Mouse (Mus musculus) embryonic fibroblast, embryonic 13.5 days (primary cell): Measurements from ENCODE around the gene Piwil4. TPM values are rescaled to one million over a fixed set of nuclear protein-coding genes. Genes with fewer than 3 reads are reported as not detected.

Experiments used
- H3K27ac ChIP-seq: 2 replicates; pipeline ENCODE4 v1.5.1; 2012; ENCODE audit warnings: low read length, control low read depth, inconsistent platforms; ENCODE audit not compliant: insufficient read depth
- H3K4me1 ChIP-seq: 2 replicates; pipeline ENCODE4 v1.6.1; 2011; ENCODE audit warnings: low read length; ENCODE audit not compliant: control insufficient read depth, insufficient read depth
- H3K4me3 ChIP-seq: 2 replicates; pipeline ENCODE4 v1.5.1; 2011; ENCODE audit warnings: mild to moderate bottlenecking, control low read depth, low read length; ENCODE audit not compliant: insufficient read depth
- CTCF ChIP-seq: IDR thresholded peaks from 2 replicates; pipeline ENCODE4 v1.5.1; 2011; ENCODE audit warnings: mild to moderate bottlenecking, control low read depth, low read length, moderate library complexity, borderline replicate concordance; ENCODE audit not compliant: insufficient read depth
- POLR2A ChIP-seq: IDR thresholded peaks from 2 replicates; pipeline ENCODE4 v1.6.1; 2011; ENCODE audit warnings: low read depth, mild to moderate bottlenecking, control low read depth, low read length, moderate library complexity
- polyA plus RNA-seq: library from polyadenylated mRNA; stranded (reverse); fragments of >200 nt; gene quantifications from 2 replicates; pipeline ENCODE4 v1.2.4, GENCODE M21; 2011; ENCODE audit warnings: low read depth; ENCODE audit not compliant: missing spikeins, insufficient read length

Piwil4 gene
- polyA plus RNA-seq, 1 experiment = not detected

DNA sequence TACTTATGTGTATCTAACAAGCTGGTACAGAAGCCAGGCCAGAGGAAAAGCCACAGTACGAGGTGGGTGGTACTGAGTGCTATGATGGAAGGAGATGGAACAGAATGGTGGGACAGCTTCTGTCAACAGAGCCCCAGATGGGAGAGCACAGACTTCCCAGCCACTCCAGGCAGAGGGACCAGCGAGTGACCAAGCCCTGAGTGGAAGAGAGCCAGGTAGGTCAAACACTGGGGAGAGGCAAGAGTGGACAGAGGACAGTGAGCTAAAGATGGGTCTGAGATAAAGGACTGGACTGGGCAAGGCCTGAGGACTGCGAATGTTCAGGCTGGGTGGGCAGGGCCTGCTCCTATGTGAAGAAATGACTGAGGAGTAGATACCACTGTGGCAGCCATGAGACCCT, 72.2 kb downstream of the Piwil4 start:
- TF ChIP-seq POLR2A = no peak
- TF ChIP-seq CTCF = no peak
- H3K4me1 ChIP-seq = no peaks in the 10 kb centered on the region
- no peak overlapping the region for H3K4me3 ChIP-seq
- no peak overlapping the region for H3K27ac ChIP-seq

DNA sequence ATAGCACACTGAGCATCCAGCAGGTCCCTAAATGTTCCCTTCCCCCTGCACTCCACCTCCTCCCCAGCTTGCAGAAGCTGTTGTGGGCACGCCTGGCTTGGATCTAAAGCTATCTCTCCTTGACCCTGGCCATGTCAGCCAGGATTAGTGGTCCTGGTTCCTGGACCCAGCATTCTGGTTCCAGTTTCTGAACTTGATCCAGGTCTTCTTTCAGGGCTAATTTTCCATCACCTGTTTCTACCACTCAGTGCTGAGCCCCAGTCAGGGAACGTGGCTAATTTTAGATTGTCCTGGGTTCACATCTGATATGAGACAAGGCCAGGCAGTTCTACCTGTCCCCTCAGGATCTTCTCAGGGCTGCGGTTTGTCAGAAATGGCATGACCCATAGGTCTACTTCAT, 74.5 kb downstream of the Piwil4 start:
- no peak overlapping the region for H3K27ac ChIP-seq
- no peaks in the 10 kb centered on the region for H3K4me1 ChIP-seq
- H3K4me3 ChIP-seq = no peak overlapping the region
- no peak for TF ChIP-seq POLR2A
- no peak for TF ChIP-seq CTCF

DNA sequence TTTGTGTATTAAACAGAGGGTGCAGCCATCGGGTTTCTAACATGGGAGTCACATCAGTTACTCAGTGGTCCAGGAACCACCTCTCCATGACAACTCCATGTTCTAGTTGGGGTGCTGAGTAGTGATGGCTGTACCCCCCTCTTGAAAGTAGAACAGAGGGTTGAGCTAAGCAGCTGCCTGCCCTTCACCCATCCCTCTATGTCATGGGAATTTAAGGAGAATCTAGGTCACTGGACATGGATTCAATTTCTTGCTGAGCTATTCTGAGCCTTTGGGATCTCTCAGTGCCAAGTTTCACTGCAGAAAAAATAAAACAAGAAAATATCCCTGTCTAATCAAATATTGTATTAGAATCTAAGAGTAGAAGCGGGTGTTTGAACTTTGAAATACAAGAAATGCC, 76.9 kb downstream of the Piwil4 start:
- TF ChIP-seq POLR2A = no peak
- TF ChIP-seq CTCF = no peak
- Histone ChIP-seq H3K27ac (no peak overlapping the region), H3K4me3 (no peak overlapping the region), H3K4me1 (no peaks in the 10 kb centered on the region)

DNA sequence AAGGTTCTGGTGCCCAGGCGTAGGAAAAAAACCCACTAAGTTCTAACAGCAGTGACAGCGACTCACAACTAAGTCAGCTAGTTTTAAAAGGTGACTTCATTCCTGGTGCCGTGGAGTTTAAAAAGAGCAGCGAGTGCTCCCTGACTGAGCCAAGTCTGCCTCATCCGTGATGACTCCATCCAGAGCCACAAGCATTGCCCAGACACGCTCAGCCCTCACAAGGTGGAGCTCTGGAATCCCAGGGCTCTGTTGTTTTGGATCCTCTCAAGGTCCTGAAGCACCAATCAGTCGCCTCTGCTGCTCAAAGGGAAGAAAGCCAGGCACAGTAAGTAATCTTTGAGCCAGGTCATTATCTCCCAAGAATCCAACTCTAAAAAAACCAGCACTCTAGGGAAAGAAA, 77.7 kb downstream of the Piwil4 start:
- TF ChIP-seq POLR2A (no peak), CTCF (no peak)
- H3K4me1 ChIP-seq = no peaks in the 10 kb centered on the region
- no peak overlapping the region for H3K4me3 ChIP-seq
- no peak overlapping the region for H3K27ac ChIP-seq

DNA sequence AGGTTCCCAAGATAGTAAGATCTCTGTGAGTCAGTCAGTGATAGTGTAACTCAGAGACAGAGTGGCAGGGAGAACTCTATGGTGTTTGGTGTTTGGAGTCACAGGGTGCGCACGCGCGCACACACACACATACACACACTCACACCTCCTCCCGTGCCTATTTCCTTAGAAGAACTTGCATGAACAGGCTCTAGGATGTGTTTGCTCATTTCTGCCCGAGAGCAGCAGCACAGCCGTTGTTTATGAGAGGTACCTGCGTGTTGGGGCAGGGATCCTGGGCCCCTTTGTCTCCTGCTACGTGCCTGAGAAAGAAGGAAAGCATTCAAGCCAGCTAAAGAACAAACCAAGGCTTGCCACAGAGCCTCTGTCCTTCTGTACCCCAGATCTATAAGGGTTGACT, 78.4 kb downstream of the Piwil4 start:
- no peaks in the 10 kb centered on the region for H3K4me1 ChIP-seq
- no peak overlapping the region for H3K27ac ChIP-seq
- H3K4me3 ChIP-seq = no peak overlapping the region
- TF ChIP-seq POLR2A = no peak
- TF ChIP-seq CTCF = no peak

DNA sequence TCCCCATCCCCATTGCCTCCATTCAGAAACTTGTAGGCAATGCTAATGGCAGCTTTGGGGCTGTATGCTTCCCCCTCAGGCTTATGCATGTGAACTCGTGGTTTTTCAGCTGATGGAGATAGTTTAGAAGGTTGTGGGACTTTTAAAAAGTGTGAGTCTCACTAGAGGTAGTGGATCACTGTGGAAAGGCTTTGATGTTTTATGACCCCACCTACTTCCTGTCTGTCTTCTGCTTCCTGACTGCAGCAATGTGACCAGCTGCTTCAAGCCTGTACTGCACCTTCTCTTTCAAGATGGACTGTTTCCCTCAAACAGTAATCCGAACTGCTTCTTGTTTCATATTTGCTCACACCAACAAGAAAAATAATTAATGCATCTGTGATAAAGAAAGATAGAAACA, 82.6 kb downstream of the Piwil4 start:
- no peak overlapping the region for H3K4me3 ChIP-seq
- H3K27ac ChIP-seq = no peak overlapping the region
- no peaks in the 10 kb centered on the region for H3K4me1 ChIP-seq
- TF ChIP-seq CTCF = no peak
- no peak for TF ChIP-seq POLR2A

DNA sequence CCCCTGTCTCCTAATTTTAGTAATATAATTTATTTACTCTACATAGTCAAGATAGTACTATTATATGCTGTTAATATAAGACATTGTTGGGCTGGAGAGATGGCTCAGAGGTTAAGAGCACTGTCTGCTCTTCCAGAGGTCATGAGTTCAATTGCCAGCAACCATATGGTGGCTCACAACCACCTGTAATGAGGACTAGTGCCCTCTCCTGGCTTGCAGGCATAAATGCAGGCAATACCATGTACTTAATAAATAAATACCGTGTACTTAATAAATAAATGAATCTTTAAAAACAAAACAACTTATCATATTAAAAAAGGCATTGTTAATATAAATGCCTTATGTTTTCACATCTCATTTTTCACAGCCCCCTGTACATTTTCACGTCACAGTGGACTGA, 86.5 kb downstream of the Piwil4 start:
- H3K4me3 ChIP-seq = no peak overlapping the region
- no peak overlapping the region for H3K27ac ChIP-seq
- no peak for TF ChIP-seq CTCF
- no peak for TF ChIP-seq POLR2A
- H3K4me1 ChIP-seq = no peaks in the 10 kb centered on the region

DNA sequence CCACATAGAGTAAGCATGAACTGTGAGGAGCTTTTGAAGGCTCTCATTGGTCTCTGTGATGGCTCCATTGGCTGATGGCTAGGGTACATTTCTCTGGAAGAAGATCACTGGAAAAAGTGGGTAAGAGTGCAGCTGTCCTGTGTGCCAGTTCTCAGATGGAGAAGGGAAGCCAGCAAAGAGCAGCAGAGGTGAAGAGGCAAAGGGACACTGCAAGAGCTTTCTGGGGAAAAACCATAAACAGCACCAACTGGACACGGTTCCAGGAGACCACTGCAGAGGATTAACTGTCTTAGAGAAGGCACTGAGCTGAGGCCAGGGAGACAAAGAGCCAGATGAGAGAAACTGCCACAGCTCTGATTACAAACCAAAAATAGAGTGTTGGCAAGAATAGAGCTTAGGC, 87.8 kb downstream of the Piwil4 start:
- Histone ChIP-seq H3K27ac (no peak overlapping the region), H3K4me1 (no peaks in the 10 kb centered on the region), H3K4me3 (no peak overlapping the region)
- TF ChIP-seq CTCF = no peak
- TF ChIP-seq POLR2A = no peak

DNA sequence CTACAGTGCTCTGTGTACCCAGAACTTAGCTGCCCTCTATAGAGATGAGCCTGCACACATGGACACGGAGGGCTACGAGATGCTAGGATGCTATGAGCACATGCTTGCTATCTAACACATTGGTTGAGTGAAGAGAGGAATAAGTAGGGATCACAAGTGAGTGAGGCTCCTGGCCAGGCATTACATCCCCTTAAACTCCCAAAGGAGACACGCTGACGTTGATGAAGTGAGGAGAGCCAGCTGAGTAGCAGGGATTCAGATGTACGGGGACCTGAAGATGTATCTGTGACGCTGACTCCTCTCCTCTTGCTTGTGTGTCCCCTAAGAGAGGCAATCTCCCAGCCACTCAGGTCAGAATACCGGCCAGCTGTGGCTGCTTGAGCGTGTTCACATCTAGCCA, 92.7 kb downstream of the Piwil4 start:
- Histone ChIP-seq H3K4me1 (peaks cover 4% of the 10 kb centered on the region; the same call in 1 of the 2 replicates), H3K27ac (no peak overlapping the region), H3K4me3 (no peak overlapping the region)
- TF ChIP-seq CTCF = no peak
- no peak for TF ChIP-seq POLR2A

DNA sequence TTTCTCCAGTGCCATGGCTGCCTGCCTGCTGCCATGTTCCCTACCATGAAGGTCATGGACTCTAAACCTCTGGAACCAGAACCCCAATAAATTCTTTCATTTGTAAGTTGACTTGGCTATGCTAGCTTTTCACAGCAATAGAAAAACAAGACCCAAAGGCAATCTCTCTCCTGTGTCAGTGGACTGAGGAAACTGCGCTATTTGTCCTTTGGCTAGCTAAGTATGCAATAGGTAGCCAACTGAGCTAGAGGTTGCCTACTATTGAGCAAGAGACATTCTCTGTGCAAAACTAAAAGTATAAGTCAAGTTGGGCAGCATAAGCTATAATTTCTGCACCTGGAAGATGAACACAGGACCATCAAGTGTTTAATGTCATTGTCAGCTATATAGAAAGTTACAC, 93.9 kb downstream of the Piwil4 start:
- TF ChIP-seq POLR2A (no peak), CTCF (no peak)
- no peak overlapping the region for H3K4me3 ChIP-seq
- H3K27ac ChIP-seq = no peak overlapping the region
- H3K4me1 ChIP-seq = peaks cover 10% of the 10 kb centered on the region

Other genes with a start within 250 kb of the Piwil4 start
- gene Kdm4d, start 240.3 kb downstream of the Piwil4 start, polyA plus RNA-seq = not detected in 2 replicates
- gene Cwc15, start 240.1 kb downstream of the Piwil4 start, polyA plus RNA-seq = 133 and 144 TPM in 2 replicates
- gene Amotl1, start 95.7 kb downstream of the Piwil4 start, polyA plus RNA-seq = 61.2 and 63.1 TPM in 2 replicates
- gene Fut4, start 11.7 kb upstream of the Piwil4 start, polyA plus RNA-seq = 0.63 and 1.4 TPM in 2 replicates
- gene 1700012B09Rik, start 30.3 kb upstream of the Piwil4 start, polyA plus RNA-seq = not detected in 2 replicates
- gene Mre11a, start 43.9 kb upstream of the Piwil4 start, polyA plus RNA-seq = 39.4 and 50.8 TPM in 2 replicates
- 21.1 and 25.9 TPM in 2 replicates for gene Ankrd49, start 44.1 kb upstream of the Piwil4 start, polyA plus RNA-seq
- not detected in 2 replicates for gene Gpr83, start 119.5 kb upstream of the Piwil4 start, polyA plus RNA-seq
- gene Izumo1r, start 163.2 kb upstream of the Piwil4 start, polyA plus RNA-seq = not detected in 2 replicates